Mouse (Mus musculus) midbrain, postnatal 0 days (tissue): Measurements from ENCODE around the gene Armc5. TPM values are rescaled to one million over a fixed set of nuclear protein-coding genes. Genes with fewer than 3 reads are reported as not detected.

Experiments used
- ATAC-seq: fragments of 200-750 bp; cut with Nextera tagmentation; 2 replicates; pipeline ENCODE4 v1.8.0; 2017; ENCODE audit warnings: moderate number of reproducible peaks, mild to moderate bottlenecking, moderate TSS enrichment, moderate library complexity; ENCODE audit not compliant: low FRiP score
- DNase-seq: peaks from one replicate; pipeline ENCODE4 v3.0.0-alpha.2; 2015; ENCODE audit warnings: low spot score
- H3K27ac ChIP-seq: fragments of 300-500 bp; sonication (generic); 2 replicates; pipeline ENCODE4 v1.5.1; 2014; ENCODE audit warnings: low read depth, mild to moderate bottlenecking, low read length, mixed read lengths
- H3K27me3 ChIP-seq: fragments of 300-500 bp; sonication (generic); 2 replicates; pipeline ENCODE4 v1.6.1; 2014; ENCODE audit warnings: low read length, control low read depth, mixed read lengths; ENCODE audit not compliant: insufficient read depth
- H3K36me3 ChIP-seq: fragments of 300-500 bp; sonication (generic); 2 replicates; pipeline ENCODE4 v1.6.1; 2014; ENCODE audit warnings: low read length, control low read depth, mixed read lengths; ENCODE audit not compliant: insufficient read depth
- H3K4me1 ChIP-seq: fragments of 300-500 bp; sonication (generic); 2 replicates; pipeline ENCODE4 v1.6.1; 2014; ENCODE audit warnings: mild to moderate bottlenecking, control low read depth, antibody characterized with exemption, low read length, mixed read lengths; ENCODE audit not compliant: insufficient read depth
- H3K4me2 ChIP-seq: fragments of 300-500 bp; sonication (generic); 2 replicates; pipeline ENCODE4 v1.6.1; 2014; ENCODE audit warnings: low read depth, mild to moderate bottlenecking, low read length, mixed read lengths; ENCODE audit not compliant: poor library complexity, severe bottlenecking
- H3K4me3 ChIP-seq: fragments of 300-500 bp; sonication (generic); 2 replicates; pipeline ENCODE4 v1.5.1; 2014; ENCODE audit warnings: low read depth, mild to moderate bottlenecking, low read length, moderate library complexity
- H3K9ac ChIP-seq: fragments of 300-500 bp; sonication (generic); replicated peaks from 2 replicates; pipeline ENCODE4 v1.6.1; 2014; ENCODE audit warnings: mild to moderate bottlenecking, low read length, moderate library complexity, mixed read lengths; ENCODE audit not compliant: poor library complexity, severe bottlenecking
- H3K9me3 ChIP-seq: fragments of 300-500 bp; sonication (generic); 2 replicates; pipeline ENCODE4 v1.6.1; 2016; ENCODE audit warnings: low read length, control low read depth
- CTCF ChIP-seq: IDR thresholded peaks from 2 replicates; pipeline ENCODE4 v1.5.1; 2016; ENCODE audit warnings: antibody characterized with exemption, mild to moderate bottlenecking
- WGBS: fragments of 180-500 bp; shearing (Covaris S2); extraction: QIAGEN DNeasy Blood & Tissue Kit; methylation state at CpG from one replicate; pipeline ENCODE4 v1.1.7; 2014; 5-methylcytosine and 5-hydroxymethylcytosine counted together
- polyA plus RNA-seq: library from polyadenylated mRNA; unstranded; fragments of >200 nt; fragmentation: Nextera tagmentation; extraction: Ambion mirVana; gene quantifications from 2 replicates; pipeline ENCODE4 v1.2.1, GENCODE M21; 2015
- total RNA-seq: library from RNA; depleted of rRNA; stranded (reverse); fragments of >200 nt; gene quantifications from 2 replicates; pipeline ENCODE4 v1.2.3, GENCODE M21; 2014

Armc5 gene
- total and polyA plus RNA-seq, 2 experiments from 2014 or later: 15.2 to 19.9 TPM

- DNase-seq (no peak), ATAC-seq (no peak)
- Histone ChIP-seq H3K27me3 (no peaks in the 10 kb centered on the region), H3K4me3 (no peak overlapping the region), H3K9ac (no peak overlapping the region), H3K9me3 (no peaks in the 10 kb centered on the region), H3K36me3 (peaks cover 36% of the 10 kb centered on the region), H3K27ac (no peak overlapping the region), H3K4me1 (no peaks in the 10 kb centered on the region; the same call in 1 of the 2 replicates), H3K4me2 (no peak overlapping the region)
- 96% methylated on average over 16 of the region's 16 CpGs for WGBS
- no peak for TF ChIP-seq CTCF
Measured at GRCm38 (mm10) chr7:128242331-128242730, 5.2 kb downstream of the Armc5 start.

- H3K36me3 ChIP-seq: peaks cover 36% of the 10 kb centered on the region
- peaks cover 3% of the 10 kb centered on the region for H3K4me1 ChIP-seq
- WGBS: 68% methylated on average over 10 of the region's 10 CpGs
- no peak for TF ChIP-seq CTCF
- H3K4me3 ChIP-seq: no peak overlapping the region
- DNase-seq (no peak), ATAC-seq (no peak)
- H3K27ac ChIP-seq: no peak overlapping the region
- H3K4me2 ChIP-seq: no peak overlapping the region
- H3K9me3 ChIP-seq: no peaks in the 10 kb centered on the region
- H3K9ac ChIP-seq: no peak overlapping the region
- no peaks in the 10 kb centered on the region for H3K27me3 ChIP-seq
Measured at GRCm38 (mm10) chr7:128243921-128244320, 6.8 kb downstream of the Armc5 start.

- Histone ChIP-seq H3K36me3 (peaks cover 36% of the 10 kb centered on the region), H3K9me3 (no peaks in the 10 kb centered on the region), H3K9ac (no peak overlapping the region), H3K4me3 (no peak overlapping the region), H3K27ac (no peak overlapping the region), H3K27me3 (no peaks in the 10 kb centered on the region), H3K4me1 (peaks cover 3% of the 10 kb centered on the region), H3K4me2 (no peak overlapping the region)
- DNase-seq: no peak
- no peak for TF ChIP-seq CTCF
- WGBS: 83% methylated on average over 18 of the region's 18 CpGs
- no peak for ATAC-seq
Measured at GRCm38 (mm10) chr7:128244410-128245025, 7.4 kb downstream of the Armc5 start.

- peaks cover 3% of the 10 kb centered on the region for H3K4me1 ChIP-seq
- H3K4me3 ChIP-seq: no peak overlapping the region
- H3K27me3 ChIP-seq: no peaks in the 10 kb centered on the region
- H3K4me2 ChIP-seq: no peak overlapping the region
- no peak for TF ChIP-seq CTCF
- ATAC-seq (no peak), DNase-seq (no peak)
- peaks cover 29% of the 10 kb centered on the region for H3K36me3 ChIP-seq
- WGBS: 88% methylated on average over 4 of the region's 4 CpGs
- H3K9ac ChIP-seq: no peak overlapping the region
- H3K27ac ChIP-seq: no peak overlapping the region
- H3K9me3 ChIP-seq: no peaks in the 10 kb centered on the region
Measured at GRCm38 (mm10) chr7:128245547-128245946, 8.4 kb downstream of the Armc5 start.

- Histone ChIP-seq H3K4me2 (peak within 1 kb of the TSS; percentile 68), H3K4me1 (peaks cover 3% of the 10 kb centered on the region), H3K36me3 (peaks cover 22% of the 10 kb centered on the region), H3K9me3 (no peaks in the 10 kb centered on the region), H3K27ac (peak within 1 kb of the TSS; percentile 83), H3K9ac (peak within 1 kb of the TSS; percentile 55), H3K4me3 (peak within 1 kb of the TSS; percentile 40), H3K27me3 (no peaks in the 10 kb centered on the region)
- TF ChIP-seq CTCF: no peak
- 3% methylated on average over 23 of the region's 30 CpGs for WGBS
- ATAC-seq: peak; percentile 56
- DNase-seq: peak; percentile 54
Measured at GRCm38 (mm10) chr7:128246496-128247391, 9.6 kb downstream of the Armc5 start, which contains the start of gene Tgfb1i1. Gene Tgfb1i1, plus strand, starts transcription at chr7:128246812.

- Histone ChIP-seq H3K4me3 (peak overlapping the region; percentile 40), H3K9me3 (no peaks in the 10 kb centered on the region), H3K27ac (peak overlapping the region; percentile 83), H3K4me2 (peak overlapping the region; percentile 68), H3K4me1 (peaks cover 3% of the 10 kb centered on the region), H3K9ac (peak overlapping the region; percentile 55), H3K36me3 (peaks cover 18% of the 10 kb centered on the region), H3K27me3 (no peaks in the 10 kb centered on the region)
- peak; percentile 81 for ATAC-seq
- DNase-seq: peak; percentile 96
- under 1% methylated on average over 13 of the region's 13 CpGs for WGBS
- TF ChIP-seq CTCF: peak; percentile 81
Measured at GRCm38 (mm10) chr7:128247443-128247842, 10.3 kb downstream of the Armc5 start.
